Mouse (Mus musculus) limb, embryonic 15.5 days (tissue): ENCODE measurements around the gene Zdhhc21. TPM values are rescaled to one million over a fixed set of nuclear protein-coding genes. Genes with fewer than 3 reads are reported as not detected.

ENCODE experiments used
- ATAC-seq: fragments of 200-750 bp; cut with Nextera tagmentation; 2 replicates; pipeline ENCODE4 v1.8.0; 2017; ENCODE audit warnings: low read depth, moderate TSS enrichment; ENCODE audit not compliant: insufficient number of reproducible peaks, low FRiP score, low TSS enrichment
- H3K27ac ChIP-seq: fragments of 300-500 bp; sonication (generic); 2 replicates; pipeline ENCODE4 v1.5.1; 2015; ENCODE audit warnings: moderate library complexity, mild to moderate bottlenecking, inconsistent platforms
- H3K27me3 ChIP-seq: fragments of 300-500 bp; sonication (generic); 2 replicates; pipeline ENCODE4 v1.6.1; 2015; ENCODE audit warnings: inconsistent platforms
- H3K36me3 ChIP-seq: fragments of 300-500 bp; sonication (generic); 2 replicates; pipeline ENCODE4 v1.6.1; 2015; ENCODE audit warnings: inconsistent platforms
- H3K4me1 ChIP-seq: fragments of 300-500 bp; sonication (generic); 2 replicates; pipeline ENCODE4 v1.6.1; 2015; ENCODE audit warnings: inconsistent platforms
- H3K4me2 ChIP-seq: fragments of 300-500 bp; sonication (generic); 2 replicates; pipeline ENCODE4 v1.6.1; 2015; ENCODE audit warnings: mild to moderate bottlenecking, inconsistent platforms
- H3K4me3 ChIP-seq: fragments of 300-500 bp; sonication (generic); 2 replicates; pipeline ENCODE4 v1.5.1; 2015; ENCODE audit warnings: mild to moderate bottlenecking, inconsistent platforms
- H3K9ac ChIP-seq: fragments of 300-500 bp; sonication (generic); 2 replicates; pipeline ENCODE4 v1.6.1; 2015; ENCODE audit warnings: inconsistent platforms
- H3K9me3 ChIP-seq: fragments of 300-500 bp; sonication (generic); 2 replicates; pipeline ENCODE4 v1.6.1; 2016; ENCODE audit warnings: inconsistent platforms
- WGBS: fragments of 180-500 bp; shearing (Covaris S2); methylation state at CpG from one replicate; pipeline ENCODE4 v1.1.7; 2015; 5-methylcytosine and 5-hydroxymethylcytosine counted together
- polyA plus RNA-seq: library from polyadenylated mRNA; unstranded; fragments of >200 nt; fragmentation: Nextera tagmentation; extraction: Ambion mirVana; gene quantifications from 2 replicates; pipeline ENCODE4 v1.2.1, GENCODE M21; 2015

Gene Zdhhc21
- polyA plus RNA-seq, 1 experiment from 2014 or later, result 14.3 TPM

DNA sequence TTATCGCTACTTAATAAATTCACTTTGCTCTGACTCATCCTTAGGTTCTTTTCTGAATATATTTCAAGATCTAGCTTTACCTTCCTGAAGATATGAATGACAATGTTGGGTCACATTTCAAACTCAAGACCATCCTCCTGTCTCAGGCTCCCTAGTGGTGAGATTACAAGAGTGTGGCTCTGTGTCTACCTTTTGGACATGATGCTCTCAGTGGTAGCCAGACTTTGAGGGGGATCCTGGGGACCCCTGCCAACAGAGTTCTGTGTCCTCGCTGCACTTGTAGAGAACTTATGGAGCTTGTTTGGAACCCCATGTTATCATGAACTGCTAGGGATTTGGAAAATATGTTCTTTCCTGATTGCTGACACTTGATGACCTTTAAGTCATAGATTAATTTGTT lies 1.7 kb upstream of the Zdhhc21 start:
- Histone ChIP-seq H3K27ac (no peak overlapping the region), H3K4me2 (no peak overlapping the region), H3K36me3 (no peaks in the 10 kb centered on the region), H3K4me3 (no peak overlapping the region), H3K9me3 (no peaks in the 10 kb centered on the region), H3K9ac (no peak overlapping the region), H3K4me1 (peaks cover 4% of the 10 kb centered on the region; the same call in 1 of the 2 replicates), H3K27me3 (no peaks in the 10 kb centered on the region)
- ATAC-seq, result no peak
- 88% methylated on average over 2 of the region's 2 CpGs for WGBS

DNA sequence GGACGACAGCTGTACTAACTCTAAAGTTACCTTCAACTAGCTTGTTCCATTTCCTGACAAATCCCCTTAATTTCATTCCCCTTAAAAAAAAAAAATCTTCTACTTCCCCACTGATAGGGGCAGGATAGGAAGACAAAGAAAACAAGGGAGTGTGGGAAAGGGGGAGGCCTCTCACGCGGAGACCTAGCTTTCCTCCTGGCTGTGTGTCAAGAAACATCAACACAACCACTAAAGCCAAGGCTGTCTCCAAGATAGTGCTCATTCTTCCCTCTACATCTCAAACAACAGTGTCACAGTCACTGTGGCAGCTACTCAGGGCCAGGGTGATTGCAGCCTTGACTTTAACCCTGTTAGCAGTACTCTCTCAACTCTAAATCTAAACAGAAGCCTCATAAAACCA lies 808 bp upstream of the Zdhhc21 start:
- ATAC-seq, result no peak
- Histone ChIP-seq H3K27me3 (no peaks in the 10 kb centered on the region), H3K4me1 (peaks cover 4% of the 10 kb centered on the region; the same call in 1 of the 2 replicates), H3K27ac (no peak overlapping the region; the same call in 1 of the 2 replicates), H3K36me3 (no peaks in the 10 kb centered on the region), H3K9ac (no peak overlapping the region), H3K9me3 (no peaks in the 10 kb centered on the region), H3K4me3 (no peak overlapping the region), H3K4me2 (no peak overlapping the region)
- WGBS, result 49% methylated on average over 3 of the region's 3 CpGs

DNA sequence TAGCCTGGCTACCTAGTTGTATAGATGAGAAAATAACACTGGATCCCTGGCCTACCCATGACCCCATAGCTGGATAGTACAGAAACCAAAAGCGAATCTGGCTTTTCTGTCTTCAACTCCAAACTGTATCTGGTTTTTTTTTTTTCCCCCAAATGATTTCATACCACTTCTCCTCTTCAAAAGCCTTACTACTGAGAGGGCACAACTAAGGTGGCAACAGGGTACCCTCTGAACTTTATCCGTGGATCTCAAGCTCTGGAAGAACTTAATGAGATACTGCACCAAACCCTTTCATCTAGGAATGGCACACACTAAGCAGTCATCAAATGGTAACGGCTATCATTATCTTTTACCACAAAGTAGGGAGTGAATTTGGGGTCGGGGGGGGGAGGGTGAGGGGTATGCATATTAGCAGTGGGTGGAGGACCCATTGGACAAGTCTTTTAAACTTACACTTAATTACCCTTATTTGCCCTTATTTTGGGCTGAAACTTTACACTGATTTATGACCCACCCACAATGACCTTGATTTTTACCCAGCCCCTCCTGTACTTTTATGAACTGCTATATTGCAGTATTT lies 1.2 kb downstream of the Zdhhc21 start:
- Histone ChIP-seq H3K36me3 (no peaks in the 10 kb centered on the region), H3K27me3 (no peaks in the 10 kb centered on the region), H3K4me2 (peak overlapping the region; percentile 63), H3K9ac (peak overlapping the region; percentile 88), H3K4me3 (peak overlapping the region; percentile 74), H3K9me3 (no peaks in the 10 kb centered on the region), H3K4me1 (peaks cover 4% of the 10 kb centered on the region; the same call in 1 of the 2 replicates), H3K27ac (peak overlapping the region; percentile 82; the same call in 1 of the 2 replicates)
- no peak for ATAC-seq
- WGBS, result 26% methylated on average over 4 of the region's 4 CpGs

DNA sequence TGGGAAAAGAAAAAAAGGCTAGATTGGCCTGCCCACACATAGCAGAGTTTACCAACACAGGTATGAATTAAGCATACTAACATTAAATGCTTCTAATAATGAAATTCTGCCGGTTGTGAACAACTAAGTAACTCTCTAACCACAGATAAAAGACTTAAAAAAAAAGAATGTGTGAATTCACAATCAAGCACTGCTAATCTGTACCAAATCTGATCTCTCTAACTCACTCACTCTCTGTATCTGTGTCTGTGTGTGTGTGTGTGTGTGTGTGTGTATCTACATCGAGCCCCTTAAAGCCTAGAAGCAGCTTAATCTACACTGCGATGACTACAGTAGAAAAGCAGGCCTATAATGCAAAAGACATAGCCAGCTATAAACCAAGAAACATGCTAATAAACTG lies 2.8 kb downstream of the Zdhhc21 start:
- ATAC-seq, result no peak
- WGBS, result 77% methylated on average over 3 of the region's 3 CpGs

DNA sequence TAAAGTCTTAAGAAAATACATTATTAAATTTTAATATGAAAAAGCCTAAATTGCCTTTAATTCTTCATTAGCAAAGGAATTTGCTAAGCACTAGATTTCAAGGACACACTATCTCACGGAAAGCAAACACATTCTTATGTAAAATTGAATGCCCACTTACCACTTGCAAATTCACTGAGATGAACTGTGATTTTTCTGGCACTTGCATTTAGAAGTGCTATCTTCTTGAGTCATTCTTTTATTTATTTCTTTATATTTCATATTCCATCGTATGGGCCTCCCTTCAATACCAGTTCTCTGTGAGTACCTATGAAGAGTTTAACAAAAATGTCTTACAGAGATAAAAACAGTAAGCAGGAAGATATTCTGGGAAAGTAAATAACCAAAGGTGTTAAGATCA lies 5.9 kb downstream of the Zdhhc21 start:
- Histone ChIP-seq H3K27me3 (no peaks in the 10 kb centered on the region), H3K9ac (no peak overlapping the region), H3K27ac (no peak overlapping the region), H3K4me1 (peaks cover 9% of the 10 kb centered on the region), H3K4me2 (no peak overlapping the region), H3K36me3 (peaks cover 5% of the 10 kb centered on the region; the same call in 1 of the 2 replicates), H3K9me3 (no peaks in the 10 kb centered on the region), H3K4me3 (no peak overlapping the region)
- no peak for ATAC-seq
- WGBS, result 87% methylated on average over 2 of the region's 2 CpGs

More for the DNA sequence above, 2.8 kb downstream of the Zdhhc21 start:
- peaks cover 4% of the 10 kb centered on the region; the same call in 1 of the 2 replicates for H3K4me1 ChIP-seq
- H3K27me3 ChIP-seq, result no peaks in the 10 kb centered on the region
- no peak overlapping the region for H3K4me2 ChIP-seq
- H3K4me3 ChIP-seq, result no peak overlapping the region
- no peak overlapping the region for H3K9ac ChIP-seq
- H3K27ac ChIP-seq, result no peak overlapping the region
- H3K36me3 ChIP-seq, result peaks cover 5% of the 10 kb centered on the region; the same call in 1 of the 2 replicates
- H3K9me3 ChIP-seq, result no peaks in the 10 kb centered on the region

DNA sequence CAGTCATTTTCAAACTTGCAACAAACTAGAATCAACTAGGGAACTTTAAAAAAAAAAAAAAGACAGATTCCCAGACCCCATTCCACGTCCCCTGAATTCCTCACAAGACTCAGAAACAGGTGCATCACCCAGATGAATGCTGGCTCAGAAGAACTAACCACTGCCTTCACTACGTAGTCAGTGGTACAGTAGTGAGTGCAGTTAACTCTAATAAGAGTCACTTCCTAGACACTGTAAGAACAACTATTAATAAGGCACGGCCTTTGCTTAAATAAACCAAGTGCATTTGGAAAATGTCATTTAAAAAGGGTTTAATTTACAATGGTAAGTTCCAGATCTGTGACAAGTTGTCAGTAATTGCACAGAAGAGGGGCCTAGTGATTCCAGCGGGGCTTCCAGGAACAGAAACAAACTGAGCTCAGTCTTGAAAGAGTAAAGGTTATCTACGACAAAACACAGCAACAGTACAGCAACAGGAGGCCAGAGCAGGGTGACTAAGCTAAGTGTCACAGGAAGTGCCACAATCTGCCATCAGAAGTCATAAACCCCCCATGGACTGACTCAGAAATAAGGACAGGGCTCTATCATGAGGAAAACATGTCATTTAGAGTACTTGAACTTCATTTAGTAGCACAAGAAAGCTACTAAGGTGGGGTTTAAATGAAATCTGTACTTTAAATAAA lies 11.1 kb downstream of the Zdhhc21 start:
- no peak for ATAC-seq
- no peaks in the 10 kb centered on the region for H3K27me3 ChIP-seq
- H3K9ac ChIP-seq, result no peak overlapping the region
- H3K27ac ChIP-seq, result no peak overlapping the region
- no peaks in the 10 kb centered on the region for H3K9me3 ChIP-seq
- peaks cover 14% of the 10 kb centered on the region for H3K36me3 ChIP-seq
- WGBS, result 55% methylated on average over 5 of the region's 5 CpGs
- no peak overlapping the region for H3K4me2 ChIP-seq
- H3K4me3 ChIP-seq, result no peak overlapping the region
- peaks cover 7% of the 10 kb centered on the region; the same call in 1 of the 2 replicates for H3K4me1 ChIP-seq

DNA sequence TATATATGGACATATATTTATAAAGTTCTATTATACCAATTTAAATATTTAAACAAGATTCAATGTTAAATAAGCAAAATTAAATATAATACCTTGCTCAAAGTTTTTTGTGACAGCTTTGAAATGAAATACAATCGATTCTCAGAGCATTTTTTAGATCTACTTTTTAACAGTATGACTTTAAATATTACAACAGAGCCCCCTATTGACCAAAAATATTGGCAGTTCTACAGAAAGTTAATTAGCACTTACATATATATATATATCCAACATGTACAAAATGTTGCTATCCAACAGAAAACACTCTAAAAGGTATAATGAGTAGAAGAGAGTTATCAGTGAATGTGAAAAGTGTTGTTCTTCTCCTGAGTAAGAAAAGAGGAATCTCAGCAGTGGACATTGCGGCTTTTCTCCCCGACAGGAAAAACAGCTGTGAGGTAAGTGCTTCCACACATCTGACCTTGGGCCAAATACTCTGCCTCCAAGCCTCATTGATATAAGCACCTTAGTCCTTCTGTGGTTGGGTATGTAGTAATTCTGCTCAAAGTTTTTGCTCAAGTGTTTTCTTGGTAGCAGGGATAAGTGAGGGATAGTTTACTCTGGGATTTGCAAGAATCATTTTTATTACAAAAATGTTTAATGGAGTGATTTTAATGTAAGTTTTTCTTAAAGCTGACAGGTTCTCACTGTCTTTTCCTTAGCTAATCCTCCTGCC lies 22.1 kb downstream of the Zdhhc21 start:
- no peak overlapping the region for H3K4me3 ChIP-seq
- no peaks in the 10 kb centered on the region for H3K4me1 ChIP-seq
- 51% methylated on average over 3 of the region's 3 CpGs for WGBS
- H3K27me3 ChIP-seq, result no peaks in the 10 kb centered on the region
- H3K27ac ChIP-seq, result no peak overlapping the region
- ATAC-seq, result no peak
- H3K4me2 ChIP-seq, result no peak overlapping the region
- peaks cover 22% of the 10 kb centered on the region for H3K36me3 ChIP-seq
- no peak overlapping the region for H3K9ac ChIP-seq
- no peaks in the 10 kb centered on the region for H3K9me3 ChIP-seq

DNA sequence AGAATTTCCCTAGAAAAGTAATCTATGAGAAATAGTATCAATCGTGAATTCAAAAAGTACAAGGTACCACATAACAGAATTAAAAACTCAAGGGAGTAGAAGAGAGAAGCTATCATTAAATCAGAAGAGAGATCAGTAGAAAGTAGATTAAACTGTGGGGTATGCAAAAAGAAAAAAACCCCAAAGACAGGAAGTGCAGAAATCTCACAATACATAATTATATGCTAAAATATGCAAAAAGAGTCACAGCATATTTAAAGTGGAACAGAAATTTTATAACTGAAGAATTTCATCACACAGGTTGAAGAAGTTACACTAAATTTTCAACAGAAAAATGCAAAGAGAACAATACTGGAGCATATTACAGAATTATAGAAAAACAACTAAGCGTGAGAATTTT lies 28.6 kb downstream of the Zdhhc21 start:
- Histone ChIP-seq H3K27me3 (no peaks in the 10 kb centered on the region), H3K4me3 (no peak overlapping the region), H3K4me2 (no peak overlapping the region), H3K4me1 (no peaks in the 10 kb centered on the region), H3K9ac (no peak overlapping the region), H3K36me3 (peaks cover 11% of the 10 kb centered on the region; the same call in 1 of the 2 replicates), H3K27ac (no peak overlapping the region), H3K9me3 (no peaks in the 10 kb centered on the region)
- no peak for ATAC-seq
- 93% methylated on average over 2 of the region's 2 CpGs for WGBS

DNA sequence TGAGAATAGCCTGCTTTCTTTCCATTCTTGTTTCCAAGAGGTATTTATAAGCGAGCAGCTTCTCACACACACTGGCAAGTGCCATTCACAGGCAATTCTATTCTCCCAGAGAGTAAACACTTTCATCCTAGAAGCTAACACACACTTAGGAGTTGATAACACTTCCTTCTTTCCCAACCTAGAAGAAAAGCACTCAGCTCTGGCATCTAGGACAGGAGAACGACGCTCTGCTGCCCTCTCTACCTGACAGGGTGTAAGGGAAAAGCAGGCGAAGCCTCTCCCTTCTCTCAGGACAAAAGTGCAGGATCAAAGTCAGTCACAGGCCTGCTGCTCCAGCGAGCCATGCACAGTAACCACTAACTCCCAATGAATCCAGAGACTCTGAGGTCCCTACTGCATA lies 30.3 kb downstream of the Zdhhc21 start:
- ATAC-seq, result no peak
- H3K4me3 ChIP-seq, result no peak overlapping the region
- H3K4me1 ChIP-seq, result no peaks in the 10 kb centered on the region
- 50% methylated on average over 5 of the region's 5 CpGs for WGBS
- H3K27me3 ChIP-seq, result no peaks in the 10 kb centered on the region
- H3K9me3 ChIP-seq, result no peaks in the 10 kb centered on the region
- H3K4me2 ChIP-seq, result no peak overlapping the region
- H3K27ac ChIP-seq, result no peak overlapping the region
- H3K36me3 ChIP-seq, result peaks cover 7% of the 10 kb centered on the region; the same call in 1 of the 2 replicates
- H3K9ac ChIP-seq, result no peak overlapping the region

DNA sequence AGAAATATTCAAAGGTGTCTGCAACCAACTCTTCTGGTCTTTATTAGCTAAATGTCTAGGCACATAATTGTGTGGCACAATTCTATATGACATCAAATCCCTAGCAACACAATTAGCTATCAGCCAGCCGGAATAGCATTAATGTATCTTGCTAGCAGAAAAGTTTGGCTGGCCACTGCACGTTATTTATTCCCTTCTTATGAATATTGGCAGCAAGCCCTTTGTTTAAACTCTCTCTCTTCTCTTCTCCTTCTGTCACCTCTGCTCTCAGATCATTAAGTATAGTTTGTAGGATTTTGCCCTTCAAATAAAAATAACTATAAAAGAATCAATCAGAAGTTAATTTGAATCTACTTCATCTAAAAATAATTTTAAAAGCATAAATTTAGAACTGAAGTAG lies 32.8 kb downstream of the Zdhhc21 start:
- WGBS, result 61% methylated on average over 2 of the region's 2 CpGs
- no peak overlapping the region for H3K9ac ChIP-seq
- no peak overlapping the region for H3K4me3 ChIP-seq
- H3K27ac ChIP-seq, result no peak overlapping the region
- no peaks in the 10 kb centered on the region for H3K36me3 ChIP-seq
- H3K4me2 ChIP-seq, result no peak overlapping the region
- H3K4me1 ChIP-seq, result no peaks in the 10 kb centered on the region
- ATAC-seq, result no peak
- no peaks in the 10 kb centered on the region for H3K27me3 ChIP-seq
- no peaks in the 10 kb centered on the region for H3K9me3 ChIP-seq

DNA sequence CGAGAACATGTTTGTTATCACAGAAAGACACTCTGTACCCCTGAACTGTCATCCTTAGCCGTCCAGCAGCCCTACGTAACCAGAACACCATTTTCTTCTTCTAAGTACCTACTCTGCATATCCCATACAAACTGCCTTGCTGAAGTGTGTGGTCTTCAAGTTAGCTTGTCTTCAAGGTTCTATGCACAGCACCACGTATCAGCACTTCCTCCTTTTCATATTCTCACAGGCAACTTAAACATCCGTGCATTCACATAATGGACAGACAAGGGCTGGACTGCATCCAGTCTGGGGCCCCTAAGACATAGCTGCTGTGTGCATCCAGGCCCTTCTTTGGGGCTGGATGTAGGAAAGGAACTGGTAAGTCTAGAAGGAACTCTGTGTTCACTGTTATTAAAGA lies 41.9 kb downstream of the Zdhhc21 start:
- Histone ChIP-seq H3K27ac (no peak overlapping the region), H3K27me3 (no peaks in the 10 kb centered on the region), H3K4me3 (no peak overlapping the region), H3K4me2 (no peak overlapping the region), H3K9me3 (no peaks in the 10 kb centered on the region), H3K4me1 (no peaks in the 10 kb centered on the region), H3K36me3 (0 out of 2 replicates have a peak, but pooled peaks cover 6% of the 10 kb centered on the region), H3K9ac (no peak overlapping the region)
- ATAC-seq, result no peak
- WGBS, result 84% methylated on average over 5 of the region's 5 CpGs

DNA sequence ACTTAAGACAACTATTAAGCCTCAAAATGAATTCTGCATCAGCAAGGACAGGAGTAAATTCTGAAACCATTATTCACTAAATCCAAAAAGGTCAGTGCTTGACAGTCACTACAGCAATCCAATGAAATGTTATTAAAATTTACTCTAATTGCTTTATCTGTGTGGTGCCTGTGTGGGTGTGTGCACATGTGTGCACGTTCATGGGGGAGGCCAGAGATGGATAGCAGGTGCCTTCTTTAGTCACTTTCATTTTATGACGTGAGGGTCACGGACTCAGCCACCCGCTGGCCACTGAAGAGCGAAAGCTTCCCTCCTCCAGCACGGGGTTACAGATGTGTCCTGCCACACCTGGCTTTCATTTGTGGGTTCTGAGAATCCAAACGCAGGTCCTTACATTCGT lies 43.4 kb downstream of the Zdhhc21 start:
- Histone ChIP-seq H3K27ac (no peak overlapping the region), H3K4me3 (no peak overlapping the region), H3K9ac (no peak overlapping the region), H3K4me2 (no peak overlapping the region), H3K4me1 (no peaks in the 10 kb centered on the region), H3K27me3 (no peaks in the 10 kb centered on the region), H3K36me3 (0 out of 2 replicates have a peak, but pooled peaks cover 6% of the 10 kb centered on the region), H3K9me3 (no peaks in the 10 kb centered on the region)
- 54% methylated on average over 8 of the region's 8 CpGs for WGBS
- ATAC-seq, result no peak
